Mouse (Mus musculus) bone marrow macrophage, adult 2 months (primary cell): ENCODE data around the gene Kcnh1.

Source experiments
- CTCF ChIP-seq: IDR thresholded peaks from 2 replicates; pipeline ENCODE4 v1.5.1; 2012; ENCODE audit warnings: low read depth, mild to moderate bottlenecking, low read length, moderate library complexity
- POLR2A ChIP-seq: IDR thresholded peaks from 2 replicates; pipeline ENCODE4 v1.6.1; 2012; ENCODE audit warnings: mild to moderate bottlenecking, low read depth, low read length, borderline replicate concordance

GRCm38 (mm10) chr1:192387624-192388023 is 197.1 kb downstream of the Kcnh1 start:
- TF ChIP-seq POLR2A, result no peak
- no peak for TF ChIP-seq CTCF
